Mouse (Mus musculus) WW6 (cell line): Measurements from ENCODE around the gene Eif4e2.
A peak's percentile ranks its signal among the peaks of the same experiment; 100 is the strongest.

ENCODE experiments used
- DNase-seq: peaks from one replicate; pipeline ENCODE4 v3.0.0-alpha.2; 2013; ENCODE audit warnings: low read depth, low spot score

Eif4e2 gene

GRCm38 (mm10) chr1:87213735-87214704 is at the start of gene Eif4e2:
Eif4e2 (plus strand) TSS chr1:87213914.
- DNase-seq = peak; percentile 87

DNA sequence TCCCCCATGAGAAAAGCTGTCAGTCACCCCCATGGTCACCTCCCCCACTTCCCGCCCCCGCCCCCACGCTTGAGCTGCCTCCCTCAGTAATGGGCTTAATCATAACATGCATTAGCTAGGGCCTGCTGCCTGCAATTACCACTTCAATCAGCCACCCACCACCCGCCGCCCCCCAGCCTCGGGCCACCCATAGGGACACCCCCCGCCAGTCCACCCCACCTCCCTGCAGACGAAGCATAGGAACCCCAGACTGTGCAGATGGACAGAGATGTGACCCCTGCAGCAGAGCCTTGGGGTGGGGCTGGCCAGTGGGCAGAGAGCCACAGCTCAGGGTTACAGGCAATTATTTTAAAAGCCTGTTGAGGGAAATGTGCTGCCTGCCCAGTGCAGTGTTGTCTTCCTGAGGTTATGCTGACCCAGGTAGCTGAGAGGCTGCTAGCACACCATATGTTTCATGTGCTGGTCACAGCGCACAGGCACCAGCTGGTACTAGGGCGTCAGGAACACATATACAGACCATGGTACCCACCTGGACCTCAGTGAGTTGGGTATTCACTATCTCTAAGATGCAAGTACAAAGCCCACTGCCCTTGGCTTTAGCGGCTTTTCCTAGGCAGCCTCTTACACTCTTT is 49.4 kb upstream of the Eif4e2 start:
- no peak for DNase-seq

DNA sequence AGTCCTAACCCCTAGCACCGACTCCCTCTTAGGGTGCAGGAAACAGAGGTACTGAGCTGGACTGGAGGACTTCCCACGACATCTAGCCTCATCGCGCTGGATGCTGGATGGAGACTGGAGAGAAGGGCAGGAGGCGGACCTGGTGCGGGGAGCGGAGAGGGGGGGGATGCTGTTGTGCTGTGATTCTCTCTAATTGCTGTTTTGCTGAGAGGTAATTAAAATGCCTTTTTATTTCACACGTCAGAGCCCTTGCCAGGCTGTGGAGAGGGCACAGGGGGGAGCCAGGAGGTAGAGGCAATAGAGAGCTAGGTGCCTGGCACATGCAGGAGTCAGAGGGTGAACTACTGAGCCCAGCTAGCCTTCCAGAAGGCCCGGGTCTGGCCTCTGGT is 48.9 kb upstream of the Eif4e2 start:
- DNase-seq = no peak

DNA sequence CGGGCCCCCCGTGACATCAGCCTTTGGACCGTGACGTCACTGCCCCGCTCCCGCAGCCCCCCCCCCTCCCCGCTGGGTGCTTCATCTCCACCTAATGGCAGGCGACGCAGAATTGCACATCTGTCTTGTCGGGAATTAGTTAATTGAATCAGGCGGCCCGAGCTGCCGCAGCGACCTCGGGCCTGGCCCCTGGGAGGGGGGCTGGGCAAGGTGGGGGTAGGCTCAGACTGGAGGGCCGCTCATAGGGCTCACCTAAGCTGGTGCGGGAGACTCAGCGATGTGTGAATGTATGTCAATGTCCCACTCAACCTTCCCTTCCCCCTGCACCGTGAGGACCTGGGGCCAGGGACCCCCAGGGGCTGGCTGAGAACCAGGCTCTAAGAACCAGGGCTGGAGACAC is 43.3 kb upstream of the Eif4e2 start:
- DNase-seq = no peak

- DNase-seq = no peak
Observed at GRCm38 (mm10) chr1:87171312-87171711, 42.4 kb upstream of the Eif4e2 start.

GRCm38 (mm10) chr1:87172316-87172715 is 41.4 kb upstream of the Eif4e2 start:
- no peak for DNase-seq

DNA sequence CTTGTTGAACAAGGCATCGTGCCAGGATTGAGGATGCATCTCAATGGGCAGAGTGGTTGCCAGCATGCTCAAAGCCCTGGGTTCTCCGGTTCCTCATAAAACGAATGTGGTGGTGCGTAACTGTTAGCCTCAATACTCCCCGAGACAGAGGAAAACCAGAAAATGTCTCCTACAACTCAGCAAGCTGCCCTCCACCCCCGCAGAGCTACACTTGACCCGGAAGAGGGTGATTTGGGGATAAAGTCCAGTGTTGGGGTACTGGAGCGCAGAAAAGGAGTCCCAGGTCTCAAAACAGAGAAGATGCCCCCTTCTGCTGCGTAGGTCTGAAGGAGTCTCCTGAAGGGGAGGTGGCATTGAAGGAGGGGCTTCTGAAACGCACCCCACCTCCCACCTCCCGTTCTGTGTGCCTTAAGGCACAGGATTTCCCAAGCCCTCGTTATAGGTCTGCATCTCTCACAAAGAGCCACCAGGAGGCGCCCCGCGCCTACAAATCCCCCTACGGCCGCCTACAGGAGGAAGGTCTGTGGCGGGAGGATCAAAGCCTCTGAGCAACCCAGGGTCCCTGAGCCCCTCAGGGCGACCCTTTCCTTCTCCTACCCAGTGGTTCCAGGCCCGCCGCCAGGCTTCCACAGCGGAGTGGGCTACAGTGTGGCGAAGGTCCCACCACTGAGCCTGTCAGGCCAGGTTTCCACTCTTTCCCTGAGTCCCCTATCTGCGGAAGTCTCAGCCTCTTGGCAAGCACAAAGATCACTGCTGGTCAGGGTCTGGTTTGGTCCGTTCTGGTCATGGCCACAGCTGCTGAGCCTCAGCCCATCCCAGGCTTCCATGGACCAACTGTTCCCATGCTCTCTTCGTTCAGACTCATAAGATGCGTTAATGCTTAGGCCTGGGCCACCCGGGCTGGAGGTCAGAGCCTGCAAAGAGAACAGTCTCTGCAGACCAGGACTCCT is 39.4 kb upstream of the Eif4e2 start:
- DNase-seq = no peak

DNA sequence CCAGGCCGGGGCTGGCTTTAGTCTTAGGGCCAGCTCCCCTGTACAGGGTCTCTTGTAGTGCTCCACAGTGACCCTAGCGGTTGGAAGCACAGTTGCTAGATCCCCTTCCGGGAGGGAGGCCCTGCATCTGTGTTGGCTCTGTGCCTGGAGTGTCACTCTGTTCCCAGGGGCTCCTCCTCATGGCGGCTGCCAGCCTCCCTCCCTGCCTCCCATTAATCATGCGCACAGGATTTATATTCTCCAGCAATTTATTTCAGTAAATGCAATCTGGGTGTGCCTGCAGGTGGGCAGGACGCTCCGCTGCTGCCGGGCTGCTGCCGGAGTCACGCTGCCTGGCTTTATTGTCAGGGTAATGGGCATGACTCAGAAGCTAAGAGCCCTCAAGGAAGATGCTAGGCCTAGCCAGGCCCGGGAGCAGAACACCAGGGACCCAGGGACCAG is 37.8 kb upstream of the Eif4e2 start:
- DNase-seq = no peak

GRCm38 (mm10) chr1:87180896-87181295 is 32.8 kb upstream of the Eif4e2 start:
- DNase-seq = no peak

- no peak for DNase-seq
Observed at GRCm38 (mm10) chr1:87183013-87183412, 30.7 kb upstream of the Eif4e2 start, which contains the start of gene Prss56. Prss56 (plus strand) TSS chr1:87183313.

DNA sequence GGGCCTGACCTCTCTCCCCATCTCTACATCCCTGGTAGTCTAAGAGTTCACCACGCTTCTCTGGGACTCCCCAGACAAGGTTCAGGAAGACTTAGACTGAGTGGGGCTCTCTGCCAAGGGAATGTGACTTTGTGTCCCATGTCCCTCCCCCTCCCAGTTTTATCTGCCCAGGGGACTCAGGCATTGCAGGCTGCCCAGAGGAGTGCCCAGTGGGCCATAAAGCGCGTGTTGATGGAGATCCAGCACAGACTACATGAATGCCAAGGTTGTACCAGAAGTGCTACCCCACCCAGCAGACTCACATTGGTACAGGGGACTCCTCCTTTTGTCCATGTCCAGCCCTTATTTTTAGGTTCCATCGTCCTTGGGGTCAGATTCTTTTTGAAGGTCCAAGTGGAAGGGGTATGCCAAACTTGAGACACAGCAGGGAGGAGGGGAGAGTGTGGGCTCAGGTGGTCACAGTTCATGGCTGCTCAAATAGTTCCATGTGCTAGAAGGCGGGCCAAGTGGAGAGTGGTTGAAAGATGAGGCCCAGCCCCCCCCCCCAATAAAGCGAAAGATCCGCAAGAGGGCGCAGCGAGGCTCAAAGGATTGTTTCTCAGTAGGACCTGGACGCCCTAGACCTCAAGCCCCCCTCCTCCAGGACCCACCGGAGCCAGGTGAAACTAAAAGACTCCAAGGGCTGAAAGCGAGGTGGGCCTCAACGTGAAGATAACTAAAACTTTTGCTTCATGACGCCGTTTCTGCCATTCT is 29.5 kb upstream of the Eif4e2 start:
- no peak for DNase-seq

DNA sequence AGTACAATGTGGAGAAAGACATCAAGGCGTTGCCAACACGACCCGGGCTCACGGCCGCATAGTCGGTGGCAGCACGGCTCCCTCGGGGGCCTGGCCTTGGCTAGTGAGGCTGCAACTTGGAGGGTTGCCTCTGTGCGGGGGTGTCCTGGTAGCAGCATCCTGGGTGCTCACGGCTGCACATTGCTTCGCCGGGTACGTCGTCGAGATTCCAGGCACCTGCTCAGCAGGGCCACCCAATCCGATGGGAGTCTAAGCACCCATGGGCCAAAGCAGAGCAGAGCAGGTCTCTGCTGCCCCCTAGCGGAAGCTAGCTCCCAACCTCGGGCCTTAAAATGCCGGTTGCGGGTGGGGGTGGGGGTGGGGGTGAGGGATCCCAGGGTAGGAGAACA is 29.0 kb upstream of the Eif4e2 start:
- no peak for DNase-seq

DNA sequence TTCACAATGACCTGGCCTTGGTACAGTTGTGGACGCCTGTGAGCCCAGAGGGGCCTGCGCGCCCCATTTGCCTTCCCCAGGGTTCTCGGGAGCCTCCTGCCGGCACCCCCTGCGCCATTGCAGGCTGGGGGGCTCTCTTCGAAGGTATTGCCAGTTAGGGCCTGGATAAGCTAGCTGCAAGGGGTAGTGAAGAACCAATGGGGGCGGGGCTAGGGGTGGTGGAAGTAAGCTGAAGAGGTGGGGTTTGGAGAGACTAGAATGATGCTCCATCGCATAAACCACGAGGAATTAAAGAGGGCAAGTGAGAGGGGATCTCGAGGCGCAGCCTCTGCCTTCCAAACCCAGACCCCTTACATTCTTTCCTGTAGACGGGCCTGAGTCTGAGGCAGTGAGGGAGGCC is 28.2 kb upstream of the Eif4e2 start:
- DNase-seq = no peak

- DNase-seq = no peak
Observed at GRCm38 (mm10) chr1:87186261-87187036, 27.3 kb upstream of the Eif4e2 start.

GRCm38 (mm10) chr1:87187037-87187355 is 26.7 kb upstream of the Eif4e2 start:
- no peak for DNase-seq

DNA sequence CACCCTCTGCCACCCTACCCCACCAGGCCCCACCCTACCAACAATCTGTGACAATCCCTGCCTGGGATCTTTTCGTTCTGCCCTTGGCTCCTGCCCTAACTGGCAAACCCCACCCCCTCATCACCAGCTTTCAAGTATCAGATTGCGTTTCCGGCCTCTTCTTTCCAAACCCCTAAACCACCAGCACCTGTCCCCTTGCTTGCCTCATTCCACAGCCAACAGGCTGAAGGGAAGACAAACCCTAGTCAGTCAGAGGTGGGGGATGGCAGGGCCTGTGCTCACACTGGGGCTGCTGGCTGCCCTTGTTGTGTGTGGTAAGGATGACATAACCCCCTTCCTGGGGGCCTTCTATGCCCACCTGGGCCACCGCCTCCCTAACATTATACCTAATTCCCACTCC is 23.3 kb upstream of the Eif4e2 start, which contains the start of gene Chrnd:
Gene Chrnd (plus strand): TSS at position 179 of the 400 bp plus-strand sequence.
- DNase-seq = no peak

- DNase-seq = no peak
Observed at GRCm38 (mm10) chr1:87197296-87197695, 16.4 kb upstream of the Eif4e2 start.

GRCm38 (mm10) chr1:87198119-87199065 is 15.3 kb upstream of the Eif4e2 start:
- DNase-seq = no peak

GRCm38 (mm10) chr1:87200811-87201210 is 12.9 kb upstream of the Eif4e2 start:
- no peak for DNase-seq
